Mouse (Mus musculus) heart, postnatal 14 days (tissue): ENCODE measurements around the gene Cox10. TPM values are rescaled to one million over a fixed set of nuclear protein-coding genes. Genes with fewer than 3 reads are reported as not detected.

ENCODE experiments used
- DNase-seq, 2 experiments: peaks; one replicate each; pipeline ENCODE4 v3.0.0; 2021 to 2022
- intact Hi-C: fragments of 180-260 bp; cut with DNase I; formaldehyde crosslinking; loops from one replicate; pipeline ENCODE4 v1.15.1; 2025
- total RNA-seq, 2 experiments: library from RNA; stranded (reverse); gene quantifications; 2 replicates each; pipeline ENCODE4 v1.2.3; 2021

The Cox10 gene
- total RNA-seq, 2 experiments from 2014 or later, result 65.3 to 67.3 TPM

- intact Hi-C loops, result no loop called here
- no peak for DNase-seq
These were observed 111.5 kb downstream of the Cox10 start for GRCm38 (mm10) chr11:63967641-63968387.

GRCm38 (mm10) chr11:63965437-63965836 is 113.8 kb downstream of the Cox10 start:
- intact Hi-C loops, result no loop called here

GRCm38 (mm10) chr11:63957207-63957606 is 122.1 kb downstream of the Cox10 start:
- intact Hi-C loops, result no loop called here
- DNase-seq, result peak in 1 of 2 experiments; percentile 27

More at GRCm38 (mm10) chr11:63965437-63965836, 113.8 kb downstream of the Cox10 start:
- DNase-seq, result no peak

- intact Hi-C loops, result no loop called here
- DNase-seq, result no peak
These were observed 122.5 kb downstream of the Cox10 start for GRCm38 (mm10) chr11:63956748-63957147.

- intact Hi-C loops, result no loop called here
- DNase-seq, result no peak
These were observed 125.4 kb downstream of the Cox10 start for GRCm38 (mm10) chr11:63953887-63954286.

GRCm38 (mm10) chr11:63952743-63953191 is 126.5 kb downstream of the Cox10 start:
- intact Hi-C loops, result no loop called here
- DNase-seq, result no peak

- intact Hi-C loops, result no loop called here
- peak; percentile 52 to 64 for DNase-seq
These were observed 127.2 kb downstream of the Cox10 start for GRCm38 (mm10) chr11:63951831-63952631.

- intact Hi-C loops, result no loop called here
- DNase-seq, result no peak
These were observed 130.9 kb downstream of the Cox10 start for GRCm38 (mm10) chr11:63948371-63948770.

GRCm38 (mm10) chr11:63947024-63947423 is 132.2 kb downstream of the Cox10 start:
- intact Hi-C loops, result no loop called here
- no peak for DNase-seq

- DNase-seq, result no peak
- intact Hi-C loops, result no loop called here
These were observed 135.3 kb downstream of the Cox10 start for GRCm38 (mm10) chr11:63943947-63944346.

GRCm38 (mm10) chr11:63943268-63943890 is 135.9 kb downstream of the Cox10 start:
- intact Hi-C loops, result no loop called here

GRCm38 (mm10) chr11:63942177-63942576 is 137.1 kb downstream of the Cox10 start:
- no peak for DNase-seq
- intact Hi-C loops, result no loop called here

More at GRCm38 (mm10) chr11:63943268-63943890, 135.9 kb downstream of the Cox10 start:
- no peak for DNase-seq

- no peak for DNase-seq
- intact Hi-C loops, result no loop called here
These were observed 142.6 kb downstream of the Cox10 start for GRCm38 (mm10) chr11:63936641-63937040.

GRCm38 (mm10) chr11:63926901-63927300 is 152.4 kb downstream of the Cox10 start:
- intact Hi-C loops, result loop anchor here (5.0 to 10.0 kb wide), 2 partner anchors 298 to 1040 kb away; no protein-coding TSS in a partner anchor
- no peak for DNase-seq

GRCm38 (mm10) chr11:63925161-63925582 is 154.1 kb downstream of the Cox10 start:
- DNase-seq, result peak; percentile 86 to 91
- intact Hi-C loops, result loop anchor here (2.0 to 10.0 kb wide), 3 partner anchors 300 to 1042 kb away; no protein-coding TSS in a partner anchor

- DNase-seq, result no peak
- intact Hi-C loops, result loop anchor here (2.0 to 10.0 kb wide), 3 partner anchors 300 to 973 kb away; no protein-coding TSS in a partner anchor
These were observed 154.9 kb downstream of the Cox10 start for GRCm38 (mm10) chr11:63924286-63924930.

- intact Hi-C loops, result loop anchor here (2.0 to 10.0 kb wide), 3 partner anchors 155 to 974 kb away; partner anchors contain the start of gene Cox10
- peak in 1 of 2 experiments; percentile 35 for DNase-seq
These were observed 155.9 kb downstream of the Cox10 start for GRCm38 (mm10) chr11:63923386-63923785.

GRCm38 (mm10) chr11:63922091-63922621 is 157.1 kb downstream of the Cox10 start, which contains the start of gene Hs3st3b1:
Hs3st3b1 (minus strand) TSS chr11:63922290.
- intact Hi-C loops, result loop anchor here (2.0 to 10.0 kb wide), 3 partner anchors 157 to 975 kb away; partner anchors contain the start of gene Cox10
- DNase-seq, result peak; percentile 89 to 90
